Mouse (Mus musculus) left cerebral cortex, postnatal 10 days (tissue): ENCODE results near the gene Nosip. TPM values are rescaled to one million over a fixed set of nuclear protein-coding genes. Genes with fewer than 3 reads are reported as not detected.

Experiments
- DNase-seq, 2 experiments: peaks; one replicate each; pipeline ENCODE4 v3.0.0; 2021 to 2022; ENCODE audit warnings: low spot score in 2 of 2, mixed read lengths in 1 of 2; ENCODE audit errors: extremely low spot score in 1 of 2
- intact Hi-C: fragments of 180-260 bp; cut with DNase I; formaldehyde crosslinking; loops from one replicate; pipeline ENCODE4 v1.15.1; 2025
- total RNA-seq, 2 experiments: library from RNA; stranded (reverse); gene quantifications; 2 replicates each; pipeline ENCODE4 v1.2.3; 2021

Gene Nosip
- total RNA-seq, 2 experiments from 2014 or later, result 50.1 to 52.3 TPM

GRCm38 (mm10) chr7:45030857-45031256 lies 31.4 kb upstream of the Nosip start:
- DNase-seq, result no peak
- intact Hi-C loops, result no loop called here

GRCm38 (mm10) chr7:45033722-45034359 lies 28.4 kb upstream of the Nosip start:
- no peak for DNase-seq
- intact Hi-C loops, result no loop called here

- DNase-seq, result no peak
- intact Hi-C loops, result no loop called here
These were observed 26.6 kb upstream of the Nosip start for GRCm38 (mm10) chr7:45035631-45036030.

GRCm38 (mm10) chr7:45036702-45037101 lies 25.5 kb upstream of the Nosip start:
- intact Hi-C loops, result no loop called here
- DNase-seq, result no peak

GRCm38 (mm10) chr7:45037720-45038361 lies 24.4 kb upstream of the Nosip start:
- peak in 1 of 2 experiments; percentile 65 for DNase-seq
- intact Hi-C loops, result no loop called here

- no peak for DNase-seq
These were observed 23.8 kb upstream of the Nosip start for GRCm38 (mm10) chr7:45038411-45038810.

GRCm38 (mm10) chr7:45040851-45041250 lies 21.4 kb upstream of the Nosip start:
- DNase-seq, result no peak
- intact Hi-C loops, result no loop called here

More at GRCm38 (mm10) chr7:45038411-45038810, 23.8 kb upstream of the Nosip start:
- intact Hi-C loops, result no loop called here

GRCm38 (mm10) chr7:45043307-45043706 lies 18.9 kb upstream of the Nosip start:
- peak in 1 of 2 experiments; percentile 37 for DNase-seq
- intact Hi-C loops, result no loop called here

- DNase-seq, result peak in 1 of 2 experiments; percentile 35
- intact Hi-C loops, result no loop called here
These were observed 16.5 kb upstream of the Nosip start for GRCm38 (mm10) chr7:45045741-45046140.

- DNase-seq, result peak in 1 of 2 experiments; percentile 28
- intact Hi-C loops, result no loop called here
These were observed 15.3 kb upstream of the Nosip start for GRCm38 (mm10) chr7:45046853-45047350.

GRCm38 (mm10) chr7:45047491-45047890 lies 14.7 kb upstream of the Nosip start:
- intact Hi-C loops, result no loop called here
- no peak for DNase-seq

GRCm38 (mm10) chr7:45048001-45048890 lies 14.0 kb upstream of the Nosip start:
- DNase-seq, result peak in 1 of 2 experiments; percentile 48
- intact Hi-C loops, result no loop called here

- intact Hi-C loops, result no loop called here
- DNase-seq, result peak in 1 of 2 experiments; percentile 40
These were observed 13.1 kb upstream of the Nosip start for GRCm38 (mm10) chr7:45048923-45049657.

GRCm38 (mm10) chr7:45050945-45051600 lies 11.2 kb upstream of the Nosip start:
- peak; percentile 72 to 88 for DNase-seq
- intact Hi-C loops, result loop anchor here (5.0 kb wide), 1 partner anchor 34 kb away; the partner anchor contains the start of genes Rras and Scaf1

GRCm38 (mm10) chr7:45051601-45051974 lies 10.6 kb upstream of the Nosip start:
- DNase-seq, result no peak
- intact Hi-C loops, result loop anchor here (5.0 kb wide), 1 partner anchor 34 kb away; the partner anchor contains the start of genes Rras and Scaf1

- peak in 1 of 2 experiments; percentile 72 for DNase-seq
- intact Hi-C loops, result loop anchor here (5.0 kb wide), 1 partner anchor 35 kb away; the partner anchor contains the start of genes Rras and Scaf1
These were observed 9.9 kb upstream of the Nosip start for GRCm38 (mm10) chr7:45052181-45052861.

- DNase-seq, result no peak
- intact Hi-C loops, result loop anchor here (5.0 kb wide), 1 partner anchor 35 kb away; the partner anchor contains the start of genes Rras and Scaf1
These were observed 9.4 kb upstream of the Nosip start, which contains the start of gene Prr12 for GRCm38 (mm10) chr7:45052862-45053116. Gene Prr12, minus strand, starts transcription at chr7:45052881.
